Mouse (Mus musculus): ENCODE results near the gene Tmem176b.

DNA sequence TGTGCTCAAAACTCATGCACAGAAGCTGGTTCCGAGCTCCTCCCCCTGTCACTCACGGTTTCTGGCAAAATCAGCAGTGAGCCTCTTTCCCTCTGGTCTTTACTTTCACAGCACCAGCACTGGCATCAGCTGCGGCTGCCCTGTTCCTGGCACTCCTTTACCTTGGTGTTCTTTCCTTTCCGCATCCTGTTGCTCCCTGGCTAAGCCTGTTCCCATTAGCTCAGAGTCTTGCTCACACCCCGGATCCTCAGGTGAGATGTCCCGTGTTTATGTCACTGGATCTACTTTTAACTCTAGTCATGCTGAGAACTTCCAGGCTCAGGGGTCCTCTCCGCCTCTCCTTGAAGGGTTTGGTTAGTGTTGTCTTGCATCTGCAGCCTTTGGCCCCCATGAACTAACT is 3.8 kb downstream of the Tmem176b start:
- TF ChIP-seq FLI1 (IDR thresholded peaks at IDR 0.05; ENCODE audit: low read length) (no peak), GATA1 (IDR thresholded peaks at IDR 0.05; ENCODE audit: borderline replicate concordance, low read length) (no peak)

Data from megakaryocyte, embryonic 14.5 days (primary cell).